Mouse (Mus musculus) C2C12 (cell line): ENCODE measurements around the gene Olfr1413.

Source experiments
- CEBPB ChIP-seq: IDR thresholded peaks from one replicate; pipeline ENCODE4 v1.6.1; 2011; ENCODE audit warnings: low read depth, mild to moderate bottlenecking, control low read depth, moderate library complexity
- CTCF ChIP-seq: IDR thresholded peaks from one replicate; pipeline ENCODE4 v1.5.1; 2011; ENCODE audit not compliant: control insufficient read depth, insufficient read depth, insufficient read length
- MAX ChIP-seq: IDR thresholded peaks from one replicate; pipeline ENCODE4 v1.6.1; 2011; ENCODE audit warnings: mild to moderate bottlenecking, control low read depth
- MYOD1 ChIP-seq: IDR thresholded peaks from one replicate; pipeline ENCODE4 v1.6.1; 2011; ENCODE audit warnings: low read depth; ENCODE audit not compliant: control insufficient read depth, insufficient read length
- USF1 ChIP-seq: IDR thresholded peaks from one replicate; pipeline ENCODE4 v1.6.1; 2011; ENCODE audit warnings: low read depth, mild to moderate bottlenecking, control low read depth, moderate library complexity

- TF ChIP-seq CTCF = no peak
- no peak for TF ChIP-seq MAX
- no peak for TF ChIP-seq USF1
- TF ChIP-seq CEBPB = no peak
- TF ChIP-seq MYOD1 = no peak
These were observed 34.4 kb downstream of the Olfr1413 start, which contains the start of gene Olfr1410 for GRCm38 (mm10) chr1:92605482-92605881.
